ENCODE assay signal across 8 mouse cellular contexts in genomic region chr5:5663057-5663456, GRCm38 (mm10). TPM values are rescaled to one million over a fixed set of nuclear protein-coding genes. Genes with fewer than 3 reads are reported as not detected.
DNase-seq lines count a peak whose midpoint lies in the region; ATAC-seq lines count a peak whose summit lies in the region.

No protein-coding gene starts in this region.

- DNase-seq in cerebellum, adult 9-10 months = peak; percentile 19
- DNase-seq in 3T3-L1 (ENCODE audit: low read depth, low spot score) = peak; percentile 44
- no peak for DNase-seq in spleen, adult 18-20 months
- no peak for DNase-seq in spleen, postnatal 4 days (ENCODE audit: low spot score in 2 of 2)
- no peak for DNase-seq in layer of hippocampus, adult 11-12 months (ENCODE audit: low spot score)

- H3K27ac ChIP-seq in forebrain, embryonic 15.5 days (replicated peaks) = no peak overlapping the region
- H3K27ac ChIP-seq in lung, embryonic 15.5 days = no peak overlapping the region

- H3K4me3 ChIP-seq in forebrain, embryonic 15.5 days = peak overlapping the region; percentile 73
- H3K4me3 ChIP-seq in lung, embryonic 15.5 days = peak overlapping the region; percentile 76

- H3K27me3 ChIP-seq in forebrain, embryonic 15.5 days = no peaks in the 10 kb centered on the region
- no peaks in the 10 kb centered on the region; the same call in 1 of the 2 replicates for H3K27me3 ChIP-seq in lung, embryonic 15.5 days

- 40% methylated on average over 6 of the region's 6 CpGs for WGBS in forebrain, embryonic 15.5 days
- 34% methylated on average over 6 of the region's 6 CpGs for WGBS in lung, embryonic 15.5 days

- H3K9ac ChIP-seq in forebrain, embryonic 15.5 days (replicated peaks) = peak overlapping the region; percentile 73; the same call in 1 of the 2 replicates
- no peak overlapping the region for H3K9ac ChIP-seq in lung, embryonic 15.5 days

- no peaks in the 10 kb centered on the region for H3K9me3 ChIP-seq in forebrain, embryonic 15.5 days
- no peaks in the 10 kb centered on the region for H3K9me3 ChIP-seq in lung, embryonic 15.5 days

- peak overlapping the region; percentile 92 for H3K4me2 ChIP-seq in forebrain, embryonic 15.5 days (replicated peaks)
- peak overlapping the region; percentile 99 for H3K4me2 ChIP-seq in lung, embryonic 15.5 days

- ATAC-seq in cerebellum, adult (ENCODE audit: insufficient number of reproducible peaks, low FRiP score, low TSS enrichment) = no peak
- peak; percentile 1; the same call in 1 of the 2 replicates for ATAC-seq in forebrain, embryonic 15.5 days (replicated peaks)
- ATAC-seq in lung, embryonic 15.5 days (ENCODE audit: borderline replicate concordance, extremely low read depth, low FRiP score, low TSS enrichment) = no peak

- no peaks in the 10 kb centered on the region for H3K36me3 ChIP-seq in forebrain, embryonic 15.5 days
- no peaks in the 10 kb centered on the region for H3K36me3 ChIP-seq in lung, embryonic 15.5 days

- peaks cover 18% of the 10 kb centered on the region for H3K4me1 ChIP-seq in forebrain, embryonic 15.5 days
- H3K4me1 ChIP-seq in lung, embryonic 15.5 days = peaks cover 10% of the 10 kb centered on the region; the same call in 1 of the 2 replicates

RNA-seq across cellular contexts. Expression of gene Cfap69, which starts 1.0 kb away (rescaled TPM):
- polyA plus RNA-seq in forebrain, embryonic 15.5 days (2015; fragmentation: Nextera tagmentation; extraction: Ambion mirVana) = 6.7 and 8.2 TPM in 2 replicates
- 4.1 and 4.4 TPM in 2 replicates for polyA plus RNA-seq in lung, embryonic 15.5 days (2015; fragmentation: Nextera tagmentation; extraction: Ambion mirVana)

RNA-seq across cellular contexts. Expression of gene Steap2, which starts 31.3 kb away (rescaled TPM):
- 5.0 and 5.2 TPM in 2 replicates for polyA plus RNA-seq in forebrain, embryonic 15.5 days (2015; fragmentation: Nextera tagmentation; extraction: Ambion mirVana)
- polyA plus RNA-seq in lung, embryonic 15.5 days (2015; fragmentation: Nextera tagmentation; extraction: Ambion mirVana) = 3.7 and 3.8 TPM in 2 replicates

Comparison
In these comparisons a context has a peak if more than half of its experiments do, and no peak if none do; other contexts are left out.
1. DNase-seq: peak in cerebellum, adult 9-10 months (single experiment) and 3T3-L1 (single experiment); none in spleen, adult 18-20 months (0 of 2), spleen, postnatal 4 days (0 of 2) and layer of hippocampus, adult 11-12 months (single experiment).